Mouse (Mus musculus) small intestine, adult 2 months (tissue): ENCODE measurements at regions not wholly inside any gene's neighbourhood (a gene's known extent, or its start where the extent isn't known, plus 50 kb on each side); places are given as distances from the start of the nearest gene placed in this dataset.

ENCODE experiments used
- CTCF ChIP-seq: fragments of 200-500 bp; IDR thresholded peaks from 2 replicates; pipeline ENCODE4 v1.5.1; 2012; ENCODE audit warnings: low read depth, mild to moderate bottlenecking, control low read depth, inconsistent platforms, low read length, moderate library complexity, mixed read lengths; ENCODE audit not compliant: insufficient replicate concordance, insufficient read length; ENCODE audit errors: extremely low read depth
- POLR2A ChIP-seq: fragments of 200-500 bp; IDR thresholded peaks from 2 replicates; pipeline ENCODE4 v1.6.1; 2012; ENCODE audit warnings: low read depth, mild to moderate bottlenecking, control low read depth, inconsistent platforms, low read length, moderate library complexity

- TF ChIP-seq CTCF, result no peak
- no peak for TF ChIP-seq POLR2A
These were observed 63.1 kb upstream of the Rfpl4b start for GRCm38 (mm10) chr10:38884641-38885040.
